Mouse (Mus musculus) liver, embryonic 13.5 days (tissue): ENCODE measurements around the gene Hsf4. TPM values are rescaled to one million over a fixed set of nuclear protein-coding genes. Genes with fewer than 3 reads are reported as not detected.
"Not testable (repeated sequence)": the region's sequence is repeated elsewhere in the genome, so short reads cannot be mapped to it uniquely, and the experiment has no call there.

Experiments used
- ATAC-seq: fragments of 200-750 bp; cut with Nextera tagmentation; 2 replicates; pipeline ENCODE4 v1.8.0; 2017; ENCODE audit warnings: low read depth, mild to moderate bottlenecking, moderate number of reproducible peaks, moderate library complexity
- DNase-seq: peaks from one replicate; pipeline ENCODE4 v3.0.0; 2022
- H3K27ac ChIP-seq: fragments of 300-500 bp; sonication (generic); 2 replicates; pipeline ENCODE4 v1.5.1; 2015; ENCODE audit warnings: moderate library complexity, mild to moderate bottlenecking, inconsistent platforms
- H3K27me3 ChIP-seq: fragments of 300-500 bp; sonication (generic); 2 replicates; pipeline ENCODE4 v1.6.1; 2015; ENCODE audit warnings: mild to moderate bottlenecking, inconsistent platforms
- H3K36me3 ChIP-seq: fragments of 300-500 bp; sonication (generic); 2 replicates; pipeline ENCODE4 v1.6.1; 2015; ENCODE audit warnings: mild to moderate bottlenecking, inconsistent platforms
- H3K4me1 ChIP-seq: fragments of 300-500 bp; sonication (generic); replicated peaks from 2 replicates; pipeline ENCODE4 v1.6.1; 2015; ENCODE audit warnings: inconsistent platforms
- H3K4me2 ChIP-seq: fragments of 300-500 bp; sonication (generic); 2 replicates; pipeline ENCODE4 v1.6.1; 2015; ENCODE audit warnings: inconsistent platforms, mild to moderate bottlenecking, moderate library complexity
- H3K4me3 ChIP-seq: fragments of 300-500 bp; sonication (generic); replicated peaks from 2 replicates; pipeline ENCODE4 v1.5.1; 2015; ENCODE audit warnings: mild to moderate bottlenecking, inconsistent platforms
- H3K9ac ChIP-seq: fragments of 300-500 bp; sonication (generic); 2 replicates; pipeline ENCODE4 v1.6.1; 2015; ENCODE audit warnings: mild to moderate bottlenecking, inconsistent platforms
- H3K9me3 ChIP-seq: fragments of 300-500 bp; sonication (generic); replicated peaks from 2 replicates; pipeline ENCODE4 v1.6.1; 2016; ENCODE audit warnings: inconsistent platforms
- WGBS: fragments of 180-500 bp; shearing (Covaris S2); methylation state at CpG from one replicate; pipeline ENCODE4 v1.1.7; 2015; ENCODE audit not compliant: insufficient replicate concordance; 5-methylcytosine and 5-hydroxymethylcytosine counted together
- polyA plus RNA-seq: library from polyadenylated mRNA; unstranded; fragments of >200 nt; fragmentation: Nextera tagmentation; extraction: Ambion mirVana; gene quantifications from 2 replicates; pipeline ENCODE4 v1.2.1, GENCODE M21; 2015

Gene Hsf4
- 0.10 TPM in 1 of 2 replicates, not detected in the other for polyA plus RNA-seq

GRCm38 (mm10) chr8:105269461-105269947, at the start of gene Hsf4:
TSS of gene Hsf4 (plus strand) at chr8:105269801.
- peaks cover 45% of the 10 kb centered on the region for H3K4me1 ChIP-seq
- no peak for DNase-seq
- peak within 1 kb of the TSS; percentile 65 for H3K4me2 ChIP-seq
- whole genome bisulfite sequencing, result under 1% methylated on average over 42 of the region's 42 CpGs
- no peak within 1 kb of the TSS for H3K27ac ChIP-seq
- H3K27me3 ChIP-seq, result peaks cover 98% of the 10 kb centered on the region
- H3K9me3 ChIP-seq, result peaks cover 6% of the 10 kb centered on the region; the same call in 1 of the 2 replicates
- H3K4me3 ChIP-seq, result peak within 1 kb of the TSS; percentile 46
- ATAC-seq, result peak; percentile 16; the same call in 1 of the 2 replicates
- H3K36me3 ChIP-seq, result no peaks in the 10 kb centered on the region
- H3K9ac ChIP-seq, result 0 out of 2 replicates have a peak within 1 kb of the TSS, but pooled peaks have one; percentile 29

GRCm38 (mm10) chr8:105223850-105224249, 45.8 kb upstream of the Hsf4 start:
- Histone ChIP-seq H3K27ac (peak overlapping the region; percentile 83; the same call in 1 of the 2 replicates), H3K4me3 (no peak overlapping the region), H3K9ac (peak overlapping the region; percentile 76; the same call in 1 of the 2 replicates)

GRCm38 (mm10) chr8:105224413-105225271, 45.0 kb upstream of the Hsf4 start, which contains the start of gene D230025D16Rik:
TSS of gene D230025D16Rik (plus strand) at chr8:105225145.
- peak within 1 kb of the TSS; percentile 89 for H3K27ac ChIP-seq
- no peaks in the 10 kb centered on the region for H3K9me3 ChIP-seq
- ATAC-seq, result peak; percentile 91
- H3K4me3 ChIP-seq, result peak within 1 kb of the TSS; percentile 91
- peaks cover 34% of the 10 kb centered on the region for H3K4me1 ChIP-seq
- H3K27me3 ChIP-seq, result no peaks in the 10 kb centered on the region
- 5% methylated on average over 34 of the region's 34 CpGs for WGBS
- H3K4me2 ChIP-seq, result peak within 1 kb of the TSS; percentile 82
- no peaks in the 10 kb centered on the region for H3K36me3 ChIP-seq
- DNase-seq, result peak; percentile 96
- peak within 1 kb of the TSS; percentile 94 for H3K9ac ChIP-seq

More at GRCm38 (mm10) chr8:105223850-105224249, 45.8 kb upstream of the Hsf4 start:
- no peak for ATAC-seq
- DNase-seq, result no peak
- Histone ChIP-seq H3K4me2 (peak overlapping the region; percentile 82), H3K36me3 (no peaks in the 10 kb centered on the region), H3K4me1 (peaks cover 34% of the 10 kb centered on the region), H3K9me3 (no peaks in the 10 kb centered on the region), H3K27me3 (no peaks in the 10 kb centered on the region)
- WGBS, result 75% methylated on average over 7 of the region's 7 CpGs

- DNase-seq (no peak), ATAC-seq (no peak)
- Histone ChIP-seq H3K4me3 (peak overlapping the region; percentile 91), H3K4me2 (peak overlapping the region; percentile 82), H3K4me1 (peaks cover 34% of the 10 kb centered on the region), H3K9ac (peak overlapping the region; percentile 94), H3K27me3 (no peaks in the 10 kb centered on the region), H3K36me3 (no peaks in the 10 kb centered on the region), H3K27ac (peak overlapping the region; percentile 89), H3K9me3 (no peaks in the 10 kb centered on the region)
- WGBS, result under 1% methylated on average over 27 of the region's 27 CpGs
These were observed 44.4 kb upstream of the Hsf4 start for GRCm38 (mm10) chr8:105225272-105225593.

- H3K9me3 ChIP-seq, result no peaks in the 10 kb centered on the region
- no peak for ATAC-seq
- peak overlapping the region; percentile 91 for H3K4me3 ChIP-seq
- H3K9ac ChIP-seq, result peak overlapping the region; percentile 94
- no peaks in the 10 kb centered on the region for H3K36me3 ChIP-seq
- peak overlapping the region; percentile 89 for H3K27ac ChIP-seq
- H3K4me1 ChIP-seq, result peaks cover 34% of the 10 kb centered on the region
- H3K27me3 ChIP-seq, result no peaks in the 10 kb centered on the region
- DNase-seq, result peak; percentile 4
- H3K4me2 ChIP-seq, result peak overlapping the region; percentile 82
- WGBS, result 12% methylated on average over 6 of the region's 6 CpGs
These were observed 43.7 kb upstream of the Hsf4 start for GRCm38 (mm10) chr8:105225917-105226316.

- ATAC-seq (no peak), DNase-seq (no peak)
- no peak overlapping the region for H3K9ac ChIP-seq
- H3K4me1 ChIP-seq, result peaks cover 46% of the 10 kb centered on the region
- no peaks in the 10 kb centered on the region for H3K9me3 ChIP-seq
- H3K27ac ChIP-seq, result no peak overlapping the region
- H3K4me2 ChIP-seq, result no peak overlapping the region
- no peak overlapping the region for H3K4me3 ChIP-seq
- no peaks in the 10 kb centered on the region for H3K27me3 ChIP-seq
- H3K36me3 ChIP-seq, result peaks cover 28% of the 10 kb centered on the region
- WGBS, result 71% methylated on average over 12 of the region's 12 CpGs
These were observed 37.9 kb upstream of the Hsf4 start for GRCm38 (mm10) chr8:105231503-105232320.

GRCm38 (mm10) chr8:105232321-105232693, 37.3 kb upstream of the Hsf4 start:
- H3K9ac ChIP-seq, H3K9me3 ChIP-seq, H3K4me3 ChIP-seq, H3K27me3 ChIP-seq, H3K27ac ChIP-seq, DNase-seq, ATAC-seq, H3K4me2 ChIP-seq: not testable (repeated sequence)
- peaks cover 41% of the 10 kb centered on the region for H3K4me1 ChIP-seq
- 71% methylated on average over 4 of the region's 4 CpGs for WGBS
- peaks cover 28% of the 10 kb centered on the region for H3K36me3 ChIP-seq

GRCm38 (mm10) chr8:105233126-105233935, 36.3 kb upstream of the Hsf4 start:
- Histone ChIP-seq H3K9ac (peak overlapping the region; percentile 27; the same call in 1 of the 2 replicates), H3K27ac (peak overlapping the region; percentile 1; the same call in 1 of the 2 replicates), H3K4me3 (no peak overlapping the region), H3K4me2 (peak overlapping the region; percentile 42), H3K27me3 (no peaks in the 10 kb centered on the region), H3K4me1 (peaks cover 36% of the 10 kb centered on the region), H3K9me3 (no peaks in the 10 kb centered on the region), H3K36me3 (peaks cover 28% of the 10 kb centered on the region)
- WGBS, result 54% methylated on average over 1 of the region's 1 CpGs
- ATAC-seq (peak; percentile 68), DNase-seq (no peak)

- H3K9me3 ChIP-seq, result no peaks in the 10 kb centered on the region
- no peak overlapping the region for H3K4me2 ChIP-seq
- peaks cover 33% of the 10 kb centered on the region for H3K4me1 ChIP-seq
- H3K27me3 ChIP-seq, result no peaks in the 10 kb centered on the region
- DNase-seq, result no peak
- ATAC-seq, result no peak
- H3K9ac ChIP-seq, result no peak overlapping the region
- H3K36me3 ChIP-seq, result peaks cover 47% of the 10 kb centered on the region
- H3K27ac ChIP-seq, result no peak overlapping the region
- 76% methylated on average over 1 of the region's 1 CpGs for WGBS
- no peak overlapping the region for H3K4me3 ChIP-seq
These were observed 34.4 kb upstream of the Hsf4 start for GRCm38 (mm10) chr8:105235206-105235605.

GRCm38 (mm10) chr8:105237442-105238142, 32.0 kb upstream of the Hsf4 start:
- H3K4me1 ChIP-seq, result peaks cover 18% of the 10 kb centered on the region
- H3K9me3 ChIP-seq, result no peaks in the 10 kb centered on the region
- no peak overlapping the region for H3K27ac ChIP-seq
- H3K4me3 ChIP-seq, result no peak overlapping the region
- 74% methylated on average over 14 of the region's 14 CpGs for WGBS
- ATAC-seq (no peak), DNase-seq (no peak)
- peaks cover 62% of the 10 kb centered on the region for H3K36me3 ChIP-seq
- H3K9ac ChIP-seq, result no peak overlapping the region
- no peak overlapping the region for H3K4me2 ChIP-seq
- H3K27me3 ChIP-seq, result no peaks in the 10 kb centered on the region
